Mouse (Mus musculus) small intestine, adult 2 months (tissue): ENCODE measurements around the gene Calr. TPM values are rescaled to one million over a fixed set of nuclear protein-coding genes. Genes with fewer than 3 reads are reported as not detected.

Source experiments
- H3K27ac ChIP-seq: fragments of 200-500 bp; 2 replicates; pipeline ENCODE4 v1.5.1; 2012; ENCODE audit warnings: low read depth, low read length, control low read depth, inconsistent platforms; ENCODE audit not compliant: insufficient read depth
- H3K27me3 ChIP-seq: fragments of 200-500 bp; 2 replicates; pipeline ENCODE4 v1.6.1; 2012; ENCODE audit warnings: mild to moderate bottlenecking, moderate library complexity, low read length, inconsistent platforms; ENCODE audit not compliant: control insufficient read depth, insufficient read depth
- H3K36me3 ChIP-seq: fragments of 200-500 bp; 2 replicates; pipeline ENCODE4 v1.6.1; 2012; ENCODE audit warnings: mild to moderate bottlenecking, low read length, control low read depth, inconsistent platforms; ENCODE audit not compliant: control insufficient read depth, insufficient read depth
- H3K4me1 ChIP-seq: fragments of 200-500 bp; 2 replicates; pipeline ENCODE4 v1.6.1; 2012; ENCODE audit warnings: low read length, inconsistent platforms, mixed read lengths; ENCODE audit not compliant: control insufficient read depth, insufficient read depth, insufficient read length
- H3K4me3 ChIP-seq: fragments of 200-500 bp; 2 replicates; pipeline ENCODE4 v1.5.1; 2012; ENCODE audit warnings: low read depth, mild to moderate bottlenecking, control low read depth, inconsistent platforms, low read length, moderate library complexity
- CTCF ChIP-seq: fragments of 200-500 bp; IDR thresholded peaks from 2 replicates; pipeline ENCODE4 v1.5.1; 2012; ENCODE audit warnings: low read depth, mild to moderate bottlenecking, control low read depth, inconsistent platforms, low read length, moderate library complexity, mixed read lengths; ENCODE audit not compliant: insufficient replicate concordance, insufficient read length; ENCODE audit errors: extremely low read depth
- POLR2A ChIP-seq: fragments of 200-500 bp; IDR thresholded peaks from 2 replicates; pipeline ENCODE4 v1.6.1; 2012; ENCODE audit warnings: low read depth, mild to moderate bottlenecking, control low read depth, inconsistent platforms, low read length, moderate library complexity
- WGBS: fragments of 180-500 bp; shearing (Covaris S2); methylation state at CpG from one replicate; pipeline ENCODE4 v1.1.7; 2018; 5-methylcytosine and 5-hydroxymethylcytosine counted together
- polyA plus RNA-seq: library from polyadenylated mRNA; depleted of rRNA; stranded (reverse); fragments of >200 nt; gene quantifications from 2 replicates; pipeline ENCODE4 v1.2.3, GENCODE M21; 2012; rRNA removed

Calr gene
- 82.6 and 120 TPM in 2 replicates for polyA plus RNA-seq

- Histone ChIP-seq H3K4me3 (peak within 1 kb of the TSS; percentile 95), H3K27ac (peak within 1 kb of the TSS; percentile 91), H3K4me1 (peaks cover 17% of the 10 kb centered on the region; the same call in 1 of the 2 replicates), H3K36me3 (peaks cover 37% of the 10 kb centered on the region), H3K27me3 (no peaks in the 10 kb centered on the region)
- TF ChIP-seq POLR2A (peak; percentile 98), CTCF (no peak)
- under 1% methylated on average over 55 of the region's 55 CpGs for WGBS
Observed at GRCm38 (mm10) chr8:84846722-84847572, at the start of gene Calr. TSS of gene Calr (minus strand) at chr8:84846934.

GRCm38 (mm10) chr8:84895963-84896362, 49.2 kb upstream of the Calr start:
- H3K36me3 ChIP-seq = no peaks in the 10 kb centered on the region
- no peak overlapping the region for H3K27ac ChIP-seq
- no peak for TF ChIP-seq CTCF
- TF ChIP-seq POLR2A = no peak
- H3K4me1 ChIP-seq = peaks cover 4% of the 10 kb centered on the region; the same call in 1 of the 2 replicates
- WGBS = 80% methylated on average over 5 of the region's 5 CpGs
- no peak overlapping the region for H3K4me3 ChIP-seq
- no peaks in the 10 kb centered on the region for H3K27me3 ChIP-seq

- WGBS = under 1% methylated on average over 11 of the region's 11 CpGs
- Histone ChIP-seq H3K27ac (no peak within 1 kb of the TSS), H3K4me3 (peak within 1 kb of the TSS; percentile 78), H3K27me3 (no peaks in the 10 kb centered on the region), H3K4me1 (peaks cover 4% of the 10 kb centered on the region; the same call in 1 of the 2 replicates), H3K36me3 (peaks cover 4% of the 10 kb centered on the region; the same call in 1 of the 2 replicates)
- TF ChIP-seq POLR2A (no peak), CTCF (0 out of 2 replicates have a peak, but pooled peaks have one; percentile 15)
Observed at GRCm38 (mm10) chr8:84893709-84894134, 47.0 kb upstream of the Calr start, which contains the start of gene Gcdh. TSS of gene Gcdh (minus strand) at chr8:84893921.

- Histone ChIP-seq H3K4me1 (peaks cover 4% of the 10 kb centered on the region; the same call in 1 of the 2 replicates), H3K27ac (no peak overlapping the region), H3K36me3 (peaks cover 7% of the 10 kb centered on the region; the same call in 1 of the 2 replicates), H3K27me3 (no peaks in the 10 kb centered on the region), H3K4me3 (peak overlapping the region; percentile 78)
- WGBS = 13% methylated on average over 31 of the region's 31 CpGs
- TF ChIP-seq POLR2A = no peak
- TF ChIP-seq CTCF = no peak
Observed at GRCm38 (mm10) chr8:84892993-84893708, 46.4 kb upstream of the Calr start.

GRCm38 (mm10) chr8:84889141-84889540, 42.4 kb upstream of the Calr start:
- Histone ChIP-seq H3K4me3 (no peak overlapping the region), H3K36me3 (peaks cover 24% of the 10 kb centered on the region)
- WGBS = 79% methylated on average over 1 of the region's 1 CpGs

GRCm38 (mm10) chr8:84888280-84888679, 41.5 kb upstream of the Calr start:
- no peak overlapping the region for H3K4me3 ChIP-seq
- TF ChIP-seq POLR2A = no peak
- no peak for TF ChIP-seq CTCF
- no peaks in the 10 kb centered on the region for H3K27me3 ChIP-seq
- WGBS = 93% methylated on average over 3 of the region's 3 CpGs
- H3K4me1 ChIP-seq = peaks cover 4% of the 10 kb centered on the region; the same call in 1 of the 2 replicates
- H3K27ac ChIP-seq = no peak overlapping the region
- H3K36me3 ChIP-seq = peaks cover 24% of the 10 kb centered on the region

More at GRCm38 (mm10) chr8:84889141-84889540, 42.4 kb upstream of the Calr start:
- H3K27ac ChIP-seq = no peak overlapping the region
- no peaks in the 10 kb centered on the region for H3K27me3 ChIP-seq
- peaks cover 4% of the 10 kb centered on the region; the same call in 1 of the 2 replicates for H3K4me1 ChIP-seq
- TF ChIP-seq CTCF (no peak), POLR2A (no peak)

- Histone ChIP-seq H3K4me3 (no peak overlapping the region), H3K4me1 (no peaks in the 10 kb centered on the region), H3K27ac (no peak overlapping the region), H3K27me3 (no peaks in the 10 kb centered on the region), H3K36me3 (peaks cover 22% of the 10 kb centered on the region)
- TF ChIP-seq POLR2A = no peak
- no peak for TF ChIP-seq CTCF
- 89% methylated on average over 4 of the region's 4 CpGs for WGBS
Observed at GRCm38 (mm10) chr8:84884728-84885127, 38.0 kb upstream of the Calr start.
